Mouse (Mus musculus) layer of hippocampus, adult 9-10 months (tissue): ENCODE data around the gene Vmn1r170.
"Not testable (repeated sequence)": the region's sequence is repeated elsewhere in the genome, so short reads cannot be mapped to it uniquely, and the experiment has no call there.

ENCODE experiments used
- DNase-seq: peaks from one replicate; pipeline ENCODE4 v3.0.0; 2022; ENCODE audit warnings: low spot score

Vmn1r170 gene

GRCm38 (mm10) chr7:23605875-23606274 is at the start of gene Vmn1r170:
Vmn1r170 (plus strand) TSS chr7:23606175.
- not testable (repeated sequence) for DNase-seq

DNA sequence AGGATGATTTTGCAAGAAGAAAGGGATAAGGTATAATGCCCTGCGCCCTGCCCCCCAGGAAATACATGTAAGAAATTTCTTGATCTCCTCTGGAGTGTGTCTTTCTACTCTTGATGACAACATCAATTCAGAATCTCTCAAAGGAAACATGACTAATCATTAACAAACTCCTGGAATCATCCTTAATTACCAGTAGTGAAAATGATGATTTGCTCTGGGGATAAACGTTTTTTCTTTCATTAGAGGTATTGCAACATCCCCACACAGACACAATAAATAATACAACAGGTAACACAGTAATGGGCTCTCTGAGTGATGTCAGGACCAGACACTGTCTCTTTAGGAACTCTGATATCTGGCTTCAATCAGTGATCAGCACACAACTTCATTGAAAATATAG is 30.7 kb upstream of the Vmn1r170 start, which contains the start of gene Vmn1r169:
Gene Vmn1r169 (plus strand): TSS at position 301 of the 400 bp plus-strand sequence.
- not testable (repeated sequence) for DNase-seq

GRCm38 (mm10) chr7:23630422-23630821 is 24.4 kb downstream of the Vmn1r170 start, which contains the start of gene Vmn1r171:
Vmn1r171 (plus strand) TSS chr7:23630722.
- no peak for DNase-seq
